Mouse (Mus musculus): ENCODE data around the gene Sytl2. TPM values are rescaled to one million over a fixed set of nuclear protein-coding genes. Genes with fewer than 3 reads are reported as not detected.

Sytl2 gene
- polyA plus RNA-seq, 1 experiment from 2014 or later, result 3.8 TPM

DNA sequence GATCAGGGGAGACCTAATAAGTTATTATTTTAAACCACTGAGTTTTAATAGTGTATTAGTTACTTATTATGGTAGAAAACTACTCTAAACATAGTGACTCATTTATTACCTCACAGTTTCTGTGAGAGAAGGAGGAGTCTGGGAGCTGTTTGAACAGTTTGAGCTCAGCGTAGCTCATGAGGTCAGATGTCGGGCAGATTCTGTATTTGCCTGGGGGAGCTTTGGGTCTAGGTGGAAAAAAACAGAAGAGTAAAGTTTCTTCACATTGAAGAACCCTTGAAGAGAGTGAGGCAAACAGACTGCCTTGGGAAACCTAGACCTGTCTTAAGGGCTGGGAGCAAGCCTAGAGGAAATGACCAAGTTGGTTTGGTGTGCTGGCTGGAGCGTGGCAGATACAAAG, 24.8 kb upstream of the Sytl2 start:
- H3K27me3 ChIP-seq (ENCODE audit: control insufficient read depth, insufficient read depth, low read length), result no peaks in the 10 kb centered on the region
- H3K4me3 ChIP-seq (ENCODE audit: low read depth, low read length), result no peak overlapping the region
- H3K9ac ChIP-seq (ENCODE audit: low read length), result no peak overlapping the region
- ATAC-seq (ENCODE audit: low FRiP score) (no peak), DNase-seq (ENCODE audit: low spot score, missing footprints) (no peak)
- 78% methylated on average over 3 of the region's 3 CpGs for WGBS
- no peak overlapping the region for H3K27ac ChIP-seq (ENCODE audit: low read depth, low read length)
- no peaks in the 10 kb centered on the region for H3K4me1 ChIP-seq (ENCODE audit: control insufficient read depth, insufficient read depth, low read length)
- H3K36me3 ChIP-seq (ENCODE audit: control insufficient read depth, insufficient read depth, low read length), result no peaks in the 10 kb centered on the region
- no peak overlapping the region for H3K4me2 ChIP-seq
- H3K9me3 ChIP-seq (ENCODE audit: control insufficient read depth, low read length), result no peaks in the 10 kb centered on the region

GRCm38 (mm10) chr7:90277769-90278168, 24.3 kb upstream of the Sytl2 start:
- ATAC-seq (ENCODE audit: low FRiP score), result no peak
- Histone ChIP-seq H3K36me3 (ENCODE audit: control insufficient read depth, insufficient read depth, low read length) (no peaks in the 10 kb centered on the region), H3K4me2 (no peak overlapping the region), H3K27me3 (ENCODE audit: control insufficient read depth, insufficient read depth, low read length) (no peaks in the 10 kb centered on the region), H3K9me3 (ENCODE audit: control insufficient read depth, low read length) (no peaks in the 10 kb centered on the region), H3K9ac (ENCODE audit: low read length) (no peak overlapping the region), H3K4me1 (ENCODE audit: control insufficient read depth, insufficient read depth, low read length) (no peaks in the 10 kb centered on the region), H3K27ac (ENCODE audit: low read depth, low read length) (no peak overlapping the region), H3K4me3 (ENCODE audit: low read depth, low read length) (no peak overlapping the region)
- no peak for DNase-seq (ENCODE audit: low spot score, missing footprints)
- 74% methylated on average over 4 of the region's 4 CpGs for WGBS

GRCm38 (mm10) chr7:90279136-90279535, 22.9 kb upstream of the Sytl2 start:
- WGBS, result 85% methylated on average over 4 of the region's 4 CpGs

DNA sequence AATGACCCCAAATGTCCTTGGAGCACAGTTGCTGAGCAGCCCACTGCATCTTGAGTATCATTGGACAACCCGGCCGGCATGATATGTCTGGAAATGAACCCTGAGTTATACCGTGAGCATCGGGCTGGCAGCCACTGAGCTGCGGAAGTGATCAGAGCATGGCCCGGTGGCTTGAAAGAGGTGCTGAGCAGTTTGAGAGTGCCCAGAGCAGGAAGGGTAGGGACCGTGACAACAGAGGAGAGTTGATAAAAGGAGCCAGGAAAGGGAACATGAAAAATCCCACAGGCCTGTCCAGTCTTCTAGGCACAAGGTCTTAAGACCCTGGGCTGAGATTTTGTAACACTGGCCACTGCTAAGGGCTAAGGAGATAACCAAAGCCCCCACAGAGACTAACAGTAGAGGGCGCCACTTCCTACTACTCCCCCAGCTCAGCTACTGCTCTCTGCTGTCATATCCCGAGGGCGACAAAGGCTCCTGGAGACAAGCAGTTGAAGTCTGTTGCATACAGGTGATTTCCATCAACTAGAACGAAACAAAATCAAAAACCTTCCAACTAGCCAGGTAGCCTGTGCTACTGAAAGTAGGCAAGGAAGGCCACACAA, 21.7 kb upstream of the Sytl2 start:
- no peaks in the 10 kb centered on the region for H3K27me3 ChIP-seq (ENCODE audit: control insufficient read depth, insufficient read depth, low read length)
- no peak overlapping the region for H3K27ac ChIP-seq (ENCODE audit: low read depth, low read length)
- no peaks in the 10 kb centered on the region for H3K9me3 ChIP-seq (ENCODE audit: control insufficient read depth, low read length)
- WGBS, result 67% methylated on average over 11 of the region's 11 CpGs
- no peak overlapping the region for H3K4me3 ChIP-seq (ENCODE audit: low read depth, low read length)
- no peaks in the 10 kb centered on the region for H3K36me3 ChIP-seq (ENCODE audit: control insufficient read depth, insufficient read depth, low read length)
- no peak overlapping the region for H3K9ac ChIP-seq (ENCODE audit: low read length)
- no peaks in the 10 kb centered on the region for H3K4me1 ChIP-seq (ENCODE audit: control insufficient read depth, insufficient read depth, low read length)
- ATAC-seq (ENCODE audit: low FRiP score), result no peak
- DNase-seq (ENCODE audit: low spot score, missing footprints), result no peak
- H3K4me2 ChIP-seq, result no peak overlapping the region

More at GRCm38 (mm10) chr7:90279136-90279535, 22.9 kb upstream of the Sytl2 start:
- ATAC-seq (ENCODE audit: low FRiP score) (no peak), DNase-seq (ENCODE audit: low spot score, missing footprints) (no peak)
- H3K9me3 ChIP-seq (ENCODE audit: control insufficient read depth, low read length), result no peaks in the 10 kb centered on the region
- no peak overlapping the region for H3K9ac ChIP-seq (ENCODE audit: low read length)
- H3K27me3 ChIP-seq (ENCODE audit: control insufficient read depth, insufficient read depth, low read length), result no peaks in the 10 kb centered on the region
- H3K4me3 ChIP-seq (ENCODE audit: low read depth, low read length), result no peak overlapping the region
- no peaks in the 10 kb centered on the region for H3K36me3 ChIP-seq (ENCODE audit: control insufficient read depth, insufficient read depth, low read length)
- H3K27ac ChIP-seq (ENCODE audit: low read depth, low read length), result no peak overlapping the region
- no peak overlapping the region for H3K4me2 ChIP-seq
- no peaks in the 10 kb centered on the region for H3K4me1 ChIP-seq (ENCODE audit: control insufficient read depth, insufficient read depth, low read length)

DNA sequence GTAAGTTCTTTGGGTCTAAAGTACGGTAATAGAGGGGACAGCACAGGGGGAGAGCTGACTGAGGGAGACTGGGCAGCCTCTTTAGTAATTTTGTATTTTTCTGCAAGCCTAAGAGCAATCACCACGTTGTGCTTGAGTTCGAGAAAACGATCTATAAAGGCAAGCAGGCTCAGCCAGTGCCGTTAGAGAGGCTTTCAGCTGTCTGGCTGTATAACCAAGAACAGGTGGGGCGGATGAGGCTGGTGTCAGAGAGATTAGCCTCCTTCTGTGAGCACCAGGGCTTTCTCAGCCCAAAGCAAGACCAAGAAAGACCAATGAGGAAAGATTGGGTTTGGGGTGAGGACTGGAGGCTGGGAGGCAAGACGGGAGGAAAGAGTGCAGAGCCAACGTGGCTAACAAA, 21.2 kb upstream of the Sytl2 start:
- no peaks in the 10 kb centered on the region for H3K4me1 ChIP-seq (ENCODE audit: control insufficient read depth, insufficient read depth, low read length)
- no peaks in the 10 kb centered on the region for H3K27me3 ChIP-seq (ENCODE audit: control insufficient read depth, insufficient read depth, low read length)
- no peaks in the 10 kb centered on the region for H3K36me3 ChIP-seq (ENCODE audit: control insufficient read depth, insufficient read depth, low read length)
- ATAC-seq (ENCODE audit: low FRiP score) (no peak), DNase-seq (ENCODE audit: low spot score, missing footprints) (no peak)
- no peak overlapping the region for H3K27ac ChIP-seq (ENCODE audit: low read depth, low read length)
- H3K9ac ChIP-seq (ENCODE audit: low read length), result no peak overlapping the region
- no peaks in the 10 kb centered on the region for H3K9me3 ChIP-seq (ENCODE audit: control insufficient read depth, low read length)
- WGBS, result 62% methylated on average over 8 of the region's 8 CpGs
- no peak overlapping the region for H3K4me2 ChIP-seq
- no peak overlapping the region for H3K4me3 ChIP-seq (ENCODE audit: low read depth, low read length)

DNA sequence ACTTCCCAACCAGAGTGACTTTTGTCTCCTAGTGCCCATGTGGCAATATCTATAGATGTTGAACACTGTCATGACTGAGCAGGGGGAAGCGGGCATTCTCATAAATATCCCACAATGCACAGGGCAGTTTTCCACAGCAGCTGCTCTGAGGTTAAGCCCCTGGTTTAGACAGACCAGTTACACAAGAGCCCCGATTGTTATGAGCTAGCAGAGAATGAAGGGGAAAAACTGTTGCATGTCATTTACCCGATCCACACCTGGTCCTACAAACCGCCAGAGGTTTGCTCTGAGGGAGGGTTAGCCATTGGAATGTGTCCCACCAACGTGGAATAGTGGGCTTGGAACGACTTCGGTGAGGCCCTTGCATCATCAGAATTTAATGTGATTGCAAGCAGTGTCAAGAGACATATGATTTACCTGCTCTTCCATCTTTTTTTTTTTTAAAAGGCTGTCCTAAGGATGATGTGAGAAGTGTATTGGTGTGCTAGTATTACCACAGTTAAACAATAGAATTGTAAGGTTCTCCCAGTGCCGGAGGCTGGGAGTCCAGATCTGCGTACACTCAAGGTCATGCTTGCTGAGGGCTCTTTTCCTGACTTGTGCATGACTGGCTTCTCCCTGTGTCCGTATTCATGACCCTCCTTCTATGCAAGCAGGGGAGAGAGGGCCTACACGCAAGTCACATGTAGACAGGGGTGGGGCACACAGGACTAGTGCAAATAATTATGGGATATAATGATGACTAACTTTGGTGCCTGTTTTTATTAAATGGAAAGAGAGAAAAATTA, 20.1 kb upstream of the Sytl2 start:
- H3K36me3 ChIP-seq (ENCODE audit: control insufficient read depth, insufficient read depth, low read length), result no peaks in the 10 kb centered on the region
- no peak overlapping the region for H3K27ac ChIP-seq (ENCODE audit: low read depth, low read length)
- no peak overlapping the region for H3K9ac ChIP-seq (ENCODE audit: low read length)
- no peaks in the 10 kb centered on the region for H3K27me3 ChIP-seq (ENCODE audit: control insufficient read depth, insufficient read depth, low read length)
- no peaks in the 10 kb centered on the region for H3K4me1 ChIP-seq (ENCODE audit: control insufficient read depth, insufficient read depth, low read length)
- no peaks in the 10 kb centered on the region for H3K9me3 ChIP-seq (ENCODE audit: control insufficient read depth, low read length)
- DNase-seq (ENCODE audit: low spot score, missing footprints) (no peak), ATAC-seq (ENCODE audit: low FRiP score) (no peak)
- no peak overlapping the region for H3K4me2 ChIP-seq
- H3K4me3 ChIP-seq (ENCODE audit: low read depth, low read length), result no peak overlapping the region
- 84% methylated on average over 11 of the region's 11 CpGs for WGBS

GRCm38 (mm10) chr7:90282786-90283185, 19.3 kb upstream of the Sytl2 start:
- Histone ChIP-seq H3K27me3 (ENCODE audit: control insufficient read depth, insufficient read depth, low read length) (no peaks in the 10 kb centered on the region), H3K4me3 (ENCODE audit: low read depth, low read length) (no peak overlapping the region), H3K4me2 (no peak overlapping the region), H3K9ac (ENCODE audit: low read length) (no peak overlapping the region), H3K4me1 (ENCODE audit: control insufficient read depth, insufficient read depth, low read length) (no peaks in the 10 kb centered on the region), H3K9me3 (ENCODE audit: control insufficient read depth, low read length) (no peaks in the 10 kb centered on the region), H3K27ac (ENCODE audit: low read depth, low read length) (no peak overlapping the region), H3K36me3 (ENCODE audit: control insufficient read depth, insufficient read depth, low read length) (no peaks in the 10 kb centered on the region)
- ATAC-seq (ENCODE audit: low FRiP score) (no peak), DNase-seq (ENCODE audit: low spot score, missing footprints) (no peak)
- WGBS, result 88% methylated on average over 1 of the region's 1 CpGs

GRCm38 (mm10) chr7:90284793-90285192, 17.3 kb upstream of the Sytl2 start:
- DNase-seq (ENCODE audit: low spot score, missing footprints), result no peak
- Histone ChIP-seq H3K4me1 (ENCODE audit: control insufficient read depth, insufficient read depth, low read length) (no peaks in the 10 kb centered on the region), H3K36me3 (ENCODE audit: control insufficient read depth, insufficient read depth, low read length) (no peaks in the 10 kb centered on the region), H3K4me3 (ENCODE audit: low read depth, low read length) (no peak overlapping the region), H3K27ac (ENCODE audit: low read depth, low read length) (no peak overlapping the region), H3K9ac (ENCODE audit: low read length) (no peak overlapping the region), H3K4me2 (no peak overlapping the region), H3K9me3 (ENCODE audit: control insufficient read depth, low read length) (no peaks in the 10 kb centered on the region), H3K27me3 (ENCODE audit: control insufficient read depth, insufficient read depth, low read length) (no peaks in the 10 kb centered on the region)
- WGBS, result 71% methylated on average over 7 of the region's 7 CpGs
- ATAC-seq (ENCODE audit: low FRiP score), result no peak

GRCm38 (mm10) chr7:90291885-90292284, 10.2 kb upstream of the Sytl2 start:
- H3K9ac ChIP-seq (ENCODE audit: low read length), result no peak overlapping the region
- DNase-seq (ENCODE audit: low spot score, missing footprints) (no peak), ATAC-seq (ENCODE audit: low FRiP score) (no peak)
- no peak overlapping the region for H3K4me2 ChIP-seq
- no peak overlapping the region for H3K4me3 ChIP-seq (ENCODE audit: low read depth, low read length)
- no peaks in the 10 kb centered on the region for H3K4me1 ChIP-seq (ENCODE audit: control insufficient read depth, insufficient read depth, low read length)
- H3K27ac ChIP-seq (ENCODE audit: low read depth, low read length), result no peak overlapping the region
- H3K27me3 ChIP-seq (ENCODE audit: control insufficient read depth, insufficient read depth, low read length), result no peaks in the 10 kb centered on the region
- H3K9me3 ChIP-seq (ENCODE audit: control insufficient read depth, low read length), result no peaks in the 10 kb centered on the region
- 89% methylated on average over 6 of the region's 6 CpGs for WGBS
- H3K36me3 ChIP-seq (ENCODE audit: control insufficient read depth, insufficient read depth, low read length), result no peaks in the 10 kb centered on the region

Data from midbrain, embryonic 11.5 days (tissue).